Mouse (Mus musculus) layer of hippocampus, adult 11-12 months (tissue): ENCODE results near the gene Slc12a5.

ENCODE experiments used
- DNase-seq: peaks from one replicate; pipeline ENCODE4 v3.0.0; 2022; ENCODE audit warnings: low spot score

Slc12a5 gene

DNA sequence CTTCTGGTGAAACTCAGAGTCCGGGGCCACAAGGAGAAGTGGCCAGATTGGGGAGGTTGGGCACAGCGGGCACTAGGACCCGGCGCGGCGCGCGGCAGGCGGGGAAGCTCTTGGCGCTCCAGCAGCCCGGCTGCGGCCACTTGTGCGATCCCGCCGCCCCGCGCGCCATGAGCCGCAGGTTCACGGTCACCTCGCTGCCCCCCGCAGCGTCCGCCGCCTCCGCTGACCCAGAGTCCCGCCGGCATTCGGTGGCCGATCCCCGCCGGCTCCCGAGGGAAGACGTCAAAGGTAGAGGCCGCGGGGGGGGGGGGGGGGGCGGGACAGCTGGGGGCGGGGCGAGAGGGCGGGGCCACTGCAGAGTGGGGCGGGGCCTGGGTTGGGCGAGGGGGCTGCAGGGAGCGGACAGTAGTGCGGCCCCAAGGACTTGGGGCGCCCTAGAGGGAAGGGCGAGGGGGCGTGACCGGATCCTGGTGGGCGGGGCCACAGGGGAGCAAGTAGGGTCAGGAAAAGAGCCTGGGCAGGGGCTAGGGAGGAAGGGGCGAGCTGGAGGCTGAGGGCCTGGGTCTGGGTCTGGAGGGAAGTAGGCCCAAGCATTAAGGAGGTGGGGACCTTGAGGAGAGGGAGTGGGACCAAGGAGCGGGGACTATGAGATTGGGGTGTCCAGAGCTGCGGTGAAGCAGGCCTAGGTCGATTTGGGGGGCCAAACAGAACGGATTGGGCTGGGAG is at the start of gene Slc12a5:
Slc12a5 (plus strand) TSS at position 87 of the 726 bp plus-strand sequence.
- DNase-seq = peak; percentile 48

DNA sequence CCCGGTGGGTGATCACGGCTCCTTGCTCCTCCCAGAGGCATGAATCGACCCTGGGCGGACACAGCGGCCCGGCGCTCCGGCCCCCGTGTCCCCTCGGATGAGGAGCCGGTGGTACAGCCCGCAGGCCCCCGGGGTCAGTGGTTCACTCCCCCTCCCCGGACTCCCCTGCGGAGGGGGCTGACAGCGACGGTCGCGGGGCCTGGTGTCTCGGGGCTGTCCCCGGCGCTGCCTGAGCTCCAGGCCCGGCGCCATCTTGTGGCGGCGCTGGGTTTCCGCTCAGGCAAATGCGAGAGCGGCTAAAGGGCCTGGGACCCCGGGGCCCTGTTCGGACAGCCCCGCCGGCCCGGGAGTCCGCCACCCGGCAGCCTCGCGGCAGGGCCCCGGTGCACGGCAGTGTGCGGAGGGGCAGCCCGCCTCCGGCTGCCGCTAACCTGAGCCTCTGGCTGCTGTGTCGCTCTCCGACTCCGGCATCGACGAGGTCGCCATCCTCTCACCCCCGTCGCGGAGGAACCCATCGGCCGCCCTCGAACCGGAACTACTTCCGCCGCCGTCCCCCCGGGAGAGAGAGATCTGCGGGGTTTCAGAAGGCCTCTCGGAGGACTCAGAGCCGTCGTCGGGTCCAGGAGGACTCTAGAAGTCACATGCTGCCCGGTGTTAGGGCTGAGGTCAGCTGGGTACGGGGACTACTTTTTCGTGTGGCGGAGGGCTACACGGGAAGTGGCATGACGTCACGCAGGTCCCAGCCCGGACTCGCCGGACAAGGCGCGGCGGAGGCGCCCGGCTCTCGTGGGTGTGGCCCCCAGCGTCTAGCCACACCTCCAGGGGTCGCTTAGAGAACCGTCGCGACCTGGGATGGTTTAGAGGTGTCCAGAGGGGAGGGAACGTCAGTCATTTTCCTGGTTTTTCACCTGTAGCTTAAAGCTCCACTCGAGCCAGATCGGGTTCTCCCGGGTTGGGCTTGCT is 49.2 kb upstream of the Slc12a5 start, which contains the start of gene Zfp335:
Zfp335 (minus strand) TSS at position 672 of the 963 bp plus-strand sequence.
- DNase-seq = peak; percentile 94

DNA sequence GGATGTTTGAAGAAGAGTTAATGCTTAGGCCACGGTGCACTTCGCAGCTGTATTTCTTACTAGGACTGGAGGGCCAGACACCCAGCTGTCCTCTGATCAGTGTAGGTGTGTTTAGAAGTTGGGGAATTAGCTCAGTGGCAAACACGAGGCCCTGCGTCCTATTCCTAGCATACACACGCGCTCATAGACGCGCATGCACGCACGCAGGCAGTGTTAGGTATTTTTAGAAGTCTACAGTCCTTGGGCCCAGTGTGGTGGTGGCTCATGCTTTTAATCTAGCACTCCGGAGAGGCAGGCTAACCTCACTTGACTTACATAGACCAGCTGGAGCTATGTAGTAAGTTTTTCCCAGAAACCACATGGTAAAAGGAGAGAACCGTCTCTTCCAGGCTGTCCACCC is 48.5 kb upstream of the Slc12a5 start:
- peak; percentile 69 for DNase-seq

DNA sequence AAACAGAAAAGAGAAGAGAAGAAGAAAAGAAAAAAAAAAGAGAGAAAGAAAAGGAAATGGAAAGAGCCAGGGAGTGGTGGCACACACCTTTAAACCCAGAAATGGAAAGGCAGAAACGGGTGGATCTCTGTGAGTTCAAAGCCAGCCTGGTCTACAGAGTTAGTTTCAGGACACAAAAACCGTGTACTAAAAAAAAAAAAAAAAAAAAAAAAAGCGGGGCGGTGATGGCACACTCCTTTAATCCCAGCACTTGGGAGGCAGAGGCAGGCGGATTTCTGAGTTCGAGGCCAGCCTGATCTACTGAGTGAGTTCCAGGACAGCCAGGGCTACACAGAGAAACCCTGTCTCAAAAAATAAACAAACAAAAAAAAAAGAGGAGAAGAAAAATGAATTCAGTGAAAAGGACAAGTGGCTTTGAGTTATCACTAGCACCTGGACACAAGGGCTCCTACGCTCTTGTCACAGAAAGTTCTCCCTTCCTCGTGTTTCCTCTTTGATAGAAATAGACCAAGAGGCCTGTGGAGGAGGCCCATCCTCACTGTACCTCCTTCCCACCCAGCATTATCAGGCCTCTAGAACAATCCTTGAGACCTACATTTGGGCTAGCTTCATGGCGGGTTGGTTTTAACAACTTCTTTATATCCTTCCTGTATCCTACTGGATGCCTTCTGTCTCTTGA is 47.7 kb upstream of the Slc12a5 start:
- DNase-seq = no peak

DNA sequence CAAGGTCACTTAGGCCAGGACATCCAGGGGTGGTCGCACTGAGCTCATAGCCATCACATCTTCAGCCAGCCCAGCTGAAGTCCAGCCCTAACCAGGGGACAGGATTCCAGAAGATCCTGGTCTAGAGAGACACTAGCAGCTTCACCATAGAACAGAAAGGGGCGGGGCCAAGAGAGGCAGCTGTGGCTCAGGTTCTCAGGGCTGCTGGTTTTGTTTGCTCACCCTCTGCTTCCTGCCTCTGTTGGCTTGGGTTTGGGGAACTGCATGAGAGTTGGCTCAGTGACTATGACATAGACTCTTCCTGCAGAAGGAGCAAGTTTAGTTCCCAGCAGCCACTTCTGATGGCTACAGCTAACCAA is 47.2 kb upstream of the Slc12a5 start:
- DNase-seq = peak; percentile 48

DNA sequence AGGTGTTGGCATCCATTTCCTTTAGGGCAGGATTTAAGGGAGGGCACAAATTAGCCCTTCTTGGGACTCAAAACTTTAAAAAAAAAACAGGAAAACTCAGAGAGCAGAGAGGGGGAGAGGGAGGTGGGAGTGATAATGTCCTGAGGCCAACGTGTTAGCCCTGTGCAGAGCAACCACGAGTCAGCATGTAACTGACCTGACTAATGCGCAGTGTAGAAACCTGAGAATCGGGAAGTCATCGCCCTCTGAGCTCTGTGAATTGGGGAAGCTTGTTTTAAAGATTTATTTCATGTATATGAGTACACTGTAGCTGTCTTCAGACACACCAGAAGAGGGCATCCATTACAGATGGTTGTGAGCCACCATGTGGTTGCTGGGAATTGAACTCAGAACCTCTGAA is 43.8 kb upstream of the Slc12a5 start:
- no peak for DNase-seq

DNA sequence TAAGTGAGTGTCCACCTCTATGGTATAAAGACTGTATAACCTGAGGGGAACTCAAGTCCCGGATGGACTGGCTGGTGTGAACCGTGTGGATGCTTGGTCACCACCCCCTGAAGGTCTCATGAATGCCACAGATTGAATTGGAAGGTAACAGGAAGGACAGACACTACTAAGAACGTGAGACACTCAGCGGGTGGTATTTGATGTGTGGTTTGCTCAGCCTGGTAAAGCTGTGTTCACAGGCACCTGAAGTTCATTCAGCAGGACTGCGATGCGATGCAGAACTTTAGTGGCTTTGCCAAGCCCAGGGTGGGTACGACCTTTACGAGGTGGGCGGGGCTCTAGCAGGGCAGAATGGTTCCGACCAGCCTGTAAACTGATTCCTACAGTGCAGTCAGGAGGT is 43.2 kb upstream of the Slc12a5 start:
- DNase-seq = no peak

DNA sequence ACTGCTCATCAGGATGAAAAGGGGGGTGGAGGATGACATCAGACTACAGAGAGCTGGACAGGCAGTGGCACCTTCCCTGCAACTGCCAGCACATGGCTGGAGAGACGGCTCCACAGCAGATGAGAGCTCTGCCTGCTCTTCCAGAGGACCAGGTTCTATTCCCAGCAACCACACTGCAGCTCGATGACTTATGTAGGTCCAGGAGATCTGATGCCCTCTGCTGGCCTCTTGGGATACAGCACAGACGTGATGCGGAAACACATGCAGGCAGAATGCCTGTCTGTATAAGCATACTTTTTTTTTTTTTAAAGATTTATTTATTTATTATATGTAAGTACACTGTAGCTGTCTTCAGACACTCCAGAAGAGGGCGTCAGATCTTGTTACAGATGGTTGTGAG is 42.3 kb upstream of the Slc12a5 start:
- DNase-seq = peak; percentile 31

DNA sequence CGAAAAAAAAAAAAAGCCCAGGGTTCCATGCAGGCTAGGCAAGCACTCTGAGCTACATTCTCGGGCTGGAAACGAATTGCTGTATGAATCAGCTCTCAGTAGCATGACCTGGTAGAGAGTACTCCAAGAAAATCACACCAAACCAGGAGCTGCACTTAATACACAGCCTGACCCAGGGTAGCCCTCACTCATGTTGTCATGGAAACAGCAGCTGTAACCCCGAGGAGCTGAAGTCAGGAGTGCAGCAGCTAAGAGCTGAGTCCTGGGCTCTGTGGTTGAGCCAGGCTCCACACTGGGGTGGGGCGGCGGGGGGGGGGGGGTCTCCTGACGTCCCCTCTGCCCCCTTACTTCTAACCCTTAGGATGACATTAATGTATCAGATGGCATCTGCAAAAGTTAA is 38.6 kb upstream of the Slc12a5 start:
- no peak for DNase-seq

DNA sequence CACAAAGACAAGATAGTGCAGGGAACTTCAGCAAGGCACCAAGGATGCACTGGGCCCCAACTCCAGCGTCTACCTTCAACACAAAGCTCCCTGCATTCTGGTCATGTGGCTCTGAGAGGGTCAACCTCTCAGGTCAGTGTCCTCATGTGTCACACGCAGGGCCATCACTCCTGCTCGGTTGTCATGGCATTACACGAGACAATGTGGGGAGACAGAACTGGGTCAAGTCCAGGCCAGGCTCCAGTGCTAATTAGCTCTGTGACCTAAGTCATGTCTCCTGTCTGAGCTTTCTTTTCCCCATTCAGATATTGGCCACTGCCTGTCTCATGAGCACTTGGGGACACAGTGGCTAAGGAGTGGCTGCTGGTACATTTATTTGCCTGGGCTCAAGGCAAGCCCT is 37.3 kb upstream of the Slc12a5 start:
- DNase-seq = no peak

DNA sequence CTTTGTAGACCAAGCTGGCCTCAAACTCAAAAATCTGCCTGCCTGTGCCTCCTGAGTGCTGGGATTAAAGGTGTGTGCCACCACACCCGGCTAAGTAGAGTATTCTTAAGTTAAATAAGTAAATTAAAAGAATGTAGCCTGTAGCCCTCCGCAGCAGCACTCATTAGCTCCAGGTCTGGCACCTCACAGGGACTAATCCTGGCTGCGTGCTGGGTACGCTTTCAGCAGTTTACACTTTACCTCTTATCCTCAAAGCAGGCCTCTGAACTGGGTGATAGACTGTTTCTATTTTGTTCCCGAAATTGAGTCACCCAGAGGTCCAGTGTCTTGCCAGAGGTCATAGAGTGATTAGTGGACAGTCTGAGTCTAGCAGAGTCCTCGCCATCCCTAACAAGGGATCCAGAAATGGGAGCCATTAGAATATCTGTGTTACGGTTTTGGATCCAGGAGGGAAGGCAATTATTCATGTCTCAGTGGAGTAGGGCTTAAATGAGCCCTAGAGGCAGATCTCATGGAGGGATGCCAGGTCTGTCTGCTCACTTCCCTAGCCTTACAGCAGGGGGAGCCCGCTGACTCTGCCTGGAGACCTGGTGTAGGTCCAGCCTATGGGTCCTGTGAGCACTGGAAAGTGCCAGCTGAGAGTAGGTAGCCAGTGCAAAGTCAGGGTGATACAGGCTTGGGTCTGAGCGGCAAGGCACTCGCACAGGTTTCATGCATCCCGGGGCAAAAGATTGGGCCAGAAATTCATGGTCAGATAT is 36.3 kb upstream of the Slc12a5 start:
- peak; percentile 97 for DNase-seq

DNA sequence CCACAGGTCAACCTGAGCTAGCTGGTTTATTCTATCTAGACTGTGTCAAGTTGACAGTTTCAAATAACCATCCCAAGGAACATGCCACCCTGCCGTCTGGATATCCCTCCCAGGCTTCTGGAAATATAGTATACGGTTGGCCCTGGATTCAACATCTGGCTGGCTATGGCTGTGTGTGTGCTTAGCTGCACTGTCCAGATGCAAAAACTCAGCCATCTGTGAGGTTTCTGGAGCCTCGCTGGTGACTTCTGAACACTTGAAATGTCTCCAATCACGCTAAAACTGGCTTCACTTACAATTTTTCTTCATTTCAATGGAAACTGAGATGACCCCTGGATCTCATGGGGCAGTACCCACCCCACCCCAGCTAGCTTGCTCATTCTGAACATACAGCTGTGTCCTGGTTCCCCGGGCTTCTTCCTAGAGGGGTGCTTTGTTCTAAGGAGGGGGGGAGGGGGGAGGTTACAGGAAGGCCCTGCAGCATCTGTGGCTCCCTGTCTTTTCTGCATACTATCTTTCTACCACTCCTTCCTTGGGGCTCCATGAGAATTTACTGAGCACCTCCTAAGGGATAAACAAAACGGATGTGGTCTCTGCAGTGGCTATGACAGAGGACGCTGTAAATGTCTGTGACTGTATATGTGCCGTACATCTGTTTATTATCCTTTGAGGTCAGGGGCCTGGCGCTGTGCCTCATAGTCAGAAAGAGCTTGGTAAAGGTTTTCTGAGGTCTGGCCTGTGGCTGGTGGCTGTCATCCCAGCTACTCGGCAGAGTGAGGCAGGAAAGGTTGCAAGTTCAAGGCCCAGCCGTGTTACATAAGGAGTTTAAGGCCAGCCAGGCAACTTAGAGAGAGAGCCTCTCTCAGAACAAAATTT is 29.7 kb upstream of the Slc12a5 start:
- no peak for DNase-seq

DNA sequence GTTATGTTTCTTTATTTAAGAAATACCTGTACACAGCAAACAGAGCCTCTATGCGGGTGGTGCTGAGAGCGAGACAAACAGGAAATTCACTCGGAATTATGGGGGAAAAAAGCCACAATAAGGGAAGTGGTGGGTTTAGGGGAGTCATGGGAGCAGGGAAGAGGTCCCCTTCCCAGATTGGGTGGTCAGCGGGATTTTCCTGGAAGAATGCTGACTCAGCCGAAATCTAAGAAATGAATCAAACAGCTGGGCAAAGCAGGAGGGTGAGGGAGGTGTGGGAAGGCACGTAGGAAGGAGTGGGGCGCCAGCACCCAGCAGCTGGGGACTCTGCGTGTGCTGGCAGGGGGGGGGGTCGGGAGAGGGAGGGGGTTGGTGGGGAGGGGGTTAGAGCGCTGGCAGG is 27.1 kb upstream of the Slc12a5 start:
- no peak for DNase-seq

DNA sequence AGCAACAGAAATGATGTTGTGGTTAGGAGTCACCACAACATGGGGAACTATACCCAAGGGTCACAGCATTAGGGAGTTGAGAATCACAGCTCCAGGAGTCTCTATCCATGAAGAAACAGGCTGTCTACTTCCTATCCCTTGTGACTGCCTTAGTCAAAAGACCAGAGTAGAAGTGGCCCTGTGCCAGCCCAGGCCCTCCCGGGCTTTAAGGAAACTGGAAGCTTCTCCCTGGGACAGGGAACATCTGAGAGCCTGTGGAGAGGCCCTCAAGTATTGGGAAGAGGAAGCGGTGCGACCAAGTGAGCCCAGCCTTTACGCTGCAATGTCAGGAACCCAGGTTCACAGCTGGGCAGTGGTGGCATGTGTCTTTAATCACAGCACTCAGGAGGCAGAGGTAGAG is 24.6 kb upstream of the Slc12a5 start:
- DNase-seq = no peak

DNA sequence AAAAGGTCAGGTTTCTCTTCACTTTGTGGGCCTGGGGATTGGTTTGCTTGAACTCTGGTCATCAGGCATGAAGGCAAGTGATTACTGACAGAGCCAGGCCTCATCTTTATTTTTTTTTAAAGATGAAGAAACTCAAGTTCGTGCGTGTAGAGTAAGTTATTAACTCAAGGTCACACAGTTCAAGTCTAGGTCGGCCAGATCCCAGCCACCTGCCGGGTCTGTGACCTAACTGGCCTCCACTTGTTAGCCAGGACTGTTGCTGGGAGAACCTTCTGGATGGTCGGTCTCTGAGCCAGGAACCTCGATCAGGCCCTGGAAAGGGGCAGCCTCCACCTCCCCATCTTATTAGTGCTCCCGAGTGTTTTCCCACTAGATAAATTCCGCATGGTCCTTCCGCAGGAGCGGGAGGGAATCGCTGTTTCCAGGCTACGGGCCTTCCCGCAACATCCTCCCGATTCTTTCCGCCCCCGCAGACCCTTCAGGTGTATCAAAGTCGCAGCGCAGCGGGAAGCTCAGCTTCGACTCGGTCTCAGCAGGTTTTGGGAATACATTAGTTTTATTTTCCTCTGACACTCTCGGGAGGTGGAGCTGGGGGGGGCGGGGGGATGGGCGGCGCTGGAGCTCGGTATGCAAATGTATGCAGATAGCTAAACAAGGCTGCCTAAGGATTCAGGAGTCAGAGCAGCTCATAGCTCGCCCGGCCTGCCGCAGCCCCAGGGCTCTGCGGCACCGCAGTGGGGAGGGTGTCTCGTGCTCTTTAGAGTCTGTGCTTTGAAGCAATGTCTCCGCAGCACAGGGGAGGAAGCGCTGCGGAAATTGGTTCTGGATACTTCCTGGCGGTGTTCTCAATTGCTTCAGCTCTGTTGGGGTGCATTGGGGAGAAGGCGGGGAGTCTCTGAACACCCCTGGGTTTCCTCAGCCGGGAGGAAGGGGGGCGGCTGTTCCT is 22.2 kb upstream of the Slc12a5 start:
- peak; percentile 58 for DNase-seq

DNA sequence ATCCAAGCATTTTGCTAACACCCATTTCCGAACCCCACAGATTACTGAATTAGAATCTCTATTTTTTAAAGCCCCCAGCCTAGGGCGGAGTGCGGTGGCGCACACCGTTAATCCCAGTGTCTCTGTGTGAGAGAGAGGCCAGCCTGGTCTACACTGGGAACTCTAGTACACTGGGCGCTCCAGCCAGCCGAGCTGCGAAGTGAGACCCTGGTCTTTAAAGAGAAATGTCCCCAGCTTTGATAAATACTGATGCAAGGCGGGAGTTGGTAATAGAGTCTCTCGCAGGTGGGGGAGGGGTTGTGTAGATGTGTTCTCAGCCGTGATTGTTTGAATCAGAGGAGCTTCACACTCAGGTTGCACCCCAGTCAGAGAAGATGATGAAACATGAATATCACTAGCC is 21.5 kb upstream of the Slc12a5 start:
- DNase-seq = peak; percentile 32

DNA sequence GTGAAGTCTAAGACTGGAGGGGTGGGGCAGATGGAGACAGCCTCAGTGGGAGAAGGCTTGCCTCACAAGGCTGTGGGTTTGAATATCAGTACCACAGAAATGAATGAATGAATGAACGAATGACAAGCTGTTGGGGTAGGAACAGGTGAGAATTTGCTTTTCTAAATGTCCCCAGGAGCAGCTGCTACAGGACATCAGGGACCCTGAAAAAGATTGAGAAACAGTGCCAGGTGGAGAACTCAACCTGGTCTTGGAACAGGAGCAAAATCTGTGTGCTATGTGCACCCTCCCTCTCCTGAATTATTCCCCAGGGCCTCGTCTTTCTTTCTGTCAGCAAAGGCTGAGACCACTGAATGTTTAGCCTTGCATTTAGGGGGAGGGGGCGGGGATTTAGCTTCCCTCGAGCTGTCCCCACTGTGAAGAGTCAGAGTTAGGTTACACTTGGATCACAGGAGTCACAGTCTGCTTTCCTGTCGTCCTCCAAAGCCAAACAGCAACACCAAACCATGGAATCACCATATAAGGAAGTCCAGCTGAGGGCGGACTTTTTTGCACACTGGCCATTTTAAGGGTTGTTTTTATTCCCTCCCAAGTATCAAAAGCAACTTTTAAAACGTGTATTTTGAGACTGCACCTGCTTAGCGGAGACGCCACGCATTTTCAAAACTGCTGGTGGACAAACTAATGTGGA is 20.3 kb upstream of the Slc12a5 start, which contains the start of gene Mmp9:
Mmp9 (plus strand) TSS at position 641 of the 691 bp plus-strand sequence.
- DNase-seq = no peak

DNA sequence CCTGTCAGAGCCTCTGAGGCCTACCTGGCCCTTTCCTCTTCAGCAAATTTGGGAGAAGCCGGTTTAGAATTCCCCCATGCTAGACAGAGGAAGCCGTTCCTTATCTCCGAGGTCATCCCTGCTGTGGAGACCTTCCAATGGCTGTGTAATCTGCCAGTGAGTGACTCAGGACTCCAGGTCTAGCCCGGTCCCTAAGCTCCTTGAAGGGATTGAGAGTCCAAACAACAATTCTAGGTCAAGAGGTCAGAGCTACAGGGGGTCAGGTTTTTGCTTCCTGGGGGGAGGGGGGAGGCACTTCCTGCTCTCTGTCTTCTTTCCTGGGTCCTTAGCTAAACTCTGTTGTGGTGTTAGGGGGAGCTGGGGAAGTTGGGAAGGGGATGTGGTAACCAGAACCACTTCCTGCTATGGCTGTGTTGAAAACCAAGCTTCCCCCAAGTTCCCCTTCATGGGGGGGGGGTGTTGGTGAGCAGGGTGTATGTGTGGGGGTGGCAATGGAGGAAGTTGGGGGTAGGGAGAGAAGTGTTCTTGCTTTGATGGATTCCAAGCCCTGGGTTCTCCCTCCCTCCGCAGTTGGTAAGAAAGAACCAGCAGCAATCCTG is 17.8 kb upstream of the Slc12a5 start:
- DNase-seq = no peak

DNA sequence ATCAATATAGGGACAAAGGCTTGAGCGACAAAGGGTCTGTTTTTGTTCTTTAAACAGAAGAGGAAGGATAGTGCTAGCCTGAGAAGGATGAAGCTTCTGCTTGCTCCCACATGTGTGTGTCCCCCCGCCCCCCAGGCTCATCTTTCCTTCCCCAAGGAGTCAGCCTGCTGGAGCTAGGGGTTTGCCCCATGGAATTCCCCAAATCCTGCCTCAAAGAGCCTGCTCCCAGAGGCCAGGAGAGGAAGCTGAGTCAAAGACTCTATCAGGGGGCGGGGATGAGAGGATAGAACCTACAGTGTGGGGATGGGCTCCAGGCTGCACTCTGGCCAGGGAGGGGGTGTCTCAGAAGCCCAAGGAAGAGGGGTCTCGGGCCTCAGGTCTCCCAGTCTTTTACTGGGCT is 13.1 kb upstream of the Slc12a5 start:
- no peak for DNase-seq
